Mouse (Mus musculus) lung, adult 2 months (tissue): ENCODE results near the gene Trex2.

Source experiments
- CTCF ChIP-seq: fragments of 200-500 bp; IDR thresholded peaks from 2 replicates; pipeline ENCODE4 v1.5.1; 2011; ENCODE audit warnings: mild to moderate bottlenecking, low read length, control low read depth; ENCODE audit not compliant: insufficient read depth
- POLR2A ChIP-seq: fragments of 200-500 bp; IDR thresholded peaks from 2 replicates; pipeline ENCODE4 v1.6.1; 2011; ENCODE audit warnings: low read depth, mild to moderate bottlenecking, control low read depth, low read length, borderline replicate concordance; ENCODE audit errors: extremely low read depth

DNA sequence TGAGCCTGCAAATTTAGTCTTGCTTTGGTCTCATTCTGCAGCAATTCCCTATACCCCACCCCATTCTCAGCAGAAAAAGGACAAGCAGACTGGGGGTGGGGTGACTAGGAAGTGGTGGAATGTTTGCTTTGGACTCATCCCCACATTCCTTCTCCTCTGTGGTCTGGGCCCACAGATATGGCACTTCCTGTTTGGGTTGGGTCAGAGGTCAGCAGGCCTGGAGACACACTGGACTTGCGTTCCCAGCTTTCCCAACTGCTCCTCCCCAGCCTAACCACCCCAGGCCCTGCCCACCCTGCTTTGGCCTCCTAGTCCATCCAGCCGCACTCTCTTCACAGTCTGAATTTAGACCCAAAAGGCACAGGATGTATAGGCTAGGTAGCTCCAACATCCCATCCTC, 41.5 kb upstream of the Trex2 start:
- TF ChIP-seq POLR2A = no peak
- no peak for TF ChIP-seq CTCF
